Mouse (Mus musculus) erythroblast, embryonic 14.5 days (primary cell): ENCODE data around the gene Tango6. TPM values are rescaled to one million over a fixed set of nuclear protein-coding genes. Genes with fewer than 3 reads are reported as not detected.

Source experiments
- H3K27me3 ChIP-seq: 2 replicates; pipeline ENCODE4 v1.6.1; 2012; ENCODE audit warnings: inconsistent platforms; ENCODE audit not compliant: control insufficient read depth
- H3K36me3 ChIP-seq: 2 replicates; pipeline ENCODE4 v1.6.1; 2012; ENCODE audit warnings: mild to moderate bottlenecking, inconsistent platforms; ENCODE audit not compliant: control insufficient read depth
- H3K4me1 ChIP-seq: 2 replicates; pipeline ENCODE4 v1.6.1; 2012; ENCODE audit warnings: inconsistent platforms; ENCODE audit not compliant: control insufficient read depth
- H3K4me3 ChIP-seq: replicated peaks from 2 replicates; pipeline ENCODE3; 2012; ENCODE audit warnings: moderate library complexity, mild to moderate bottlenecking, inconsistent platforms
- H3K9me3 ChIP-seq: 2 replicates; pipeline ENCODE4 v1.6.1; 2012; ENCODE audit warnings: low read length, inconsistent platforms, mixed read lengths; ENCODE audit not compliant: control insufficient read depth
- GATA1 ChIP-seq: IDR thresholded peaks from 2 replicates; pipeline ENCODE4 v1.6.1; 2012; ENCODE audit warnings: low read length, inconsistent platforms, mixed read lengths
- TAL1 ChIP-seq: IDR thresholded peaks from 3 replicates; pipeline ENCODE4 v1.6.1; 2012; ENCODE audit warnings: low read length, inconsistent platforms, mixed read lengths
- polyA plus RNA-seq: library from polyadenylated mRNA; stranded (reverse); fragments of >175 nt; gene quantifications from 2 replicates; pipeline ENCODE4 v1.2.3, GENCODE M21; 2012

The Tango6 gene
- polyA plus RNA-seq, 1 experiment = 0.05 TPM

- H3K4me1 ChIP-seq = no peaks in the 10 kb centered on the region
- TF ChIP-seq GATA1 (no peak), TAL1 (no peak)
- H3K4me3 ChIP-seq = no peak overlapping the region
- H3K27me3 ChIP-seq = no peaks in the 10 kb centered on the region
- H3K36me3 ChIP-seq = no peaks in the 10 kb centered on the region
- H3K9me3 ChIP-seq = no peaks in the 10 kb centered on the region
Observed at GRCm38 (mm10) chr8:106710002-106710401, 27.1 kb downstream of the Tango6 start.

- Histone ChIP-seq H3K4me3 (no peak overlapping the region), H3K9me3 (no peaks in the 10 kb centered on the region), H3K36me3 (no peaks in the 10 kb centered on the region; the same call in 1 of the 2 replicates), H3K4me1 (no peaks in the 10 kb centered on the region), H3K27me3 (no peaks in the 10 kb centered on the region)
- no peak for TF ChIP-seq GATA1
- TF ChIP-seq TAL1 = no peak
Observed at GRCm38 (mm10) chr8:106712487-106712886, 29.6 kb downstream of the Tango6 start.

GRCm38 (mm10) chr8:106714297-106714696 is 31.4 kb downstream of the Tango6 start:
- Histone ChIP-seq H3K4me1 (no peaks in the 10 kb centered on the region), H3K4me3 (no peak overlapping the region), H3K27me3 (no peaks in the 10 kb centered on the region), H3K9me3 (no peaks in the 10 kb centered on the region), H3K36me3 (no peaks in the 10 kb centered on the region; the same call in none of the 2 replicates)
- TF ChIP-seq GATA1 (no peak), TAL1 (no peak)

DNA sequence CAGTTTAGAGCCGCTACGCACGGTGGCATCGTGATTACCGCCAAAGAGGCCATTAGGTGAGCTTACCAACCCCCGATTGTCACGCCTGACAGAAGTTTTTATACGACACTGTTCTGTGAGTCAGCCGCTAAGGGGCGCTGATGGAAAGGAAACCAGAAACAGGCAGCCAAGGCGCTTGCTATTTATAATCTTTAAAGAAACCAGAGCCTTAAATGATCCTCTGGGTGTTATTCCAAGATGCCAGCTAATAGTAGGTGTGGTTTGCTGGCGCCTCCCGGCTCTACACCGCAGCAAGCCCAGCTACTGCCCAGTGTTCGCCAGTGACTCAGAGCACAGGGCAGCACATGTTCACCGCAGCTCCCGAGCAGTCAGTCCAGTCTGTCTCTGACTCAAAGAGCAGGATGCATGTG is 35.2 kb downstream of the Tango6 start:
- H3K4me3 ChIP-seq = no peak overlapping the region
- no peaks in the 10 kb centered on the region for H3K27me3 ChIP-seq
- H3K4me1 ChIP-seq = no peaks in the 10 kb centered on the region
- H3K9me3 ChIP-seq = no peaks in the 10 kb centered on the region
- peaks cover 9% of the 10 kb centered on the region for H3K36me3 ChIP-seq
- TF ChIP-seq GATA1 = no peak
- TF ChIP-seq TAL1 = no peak

DNA sequence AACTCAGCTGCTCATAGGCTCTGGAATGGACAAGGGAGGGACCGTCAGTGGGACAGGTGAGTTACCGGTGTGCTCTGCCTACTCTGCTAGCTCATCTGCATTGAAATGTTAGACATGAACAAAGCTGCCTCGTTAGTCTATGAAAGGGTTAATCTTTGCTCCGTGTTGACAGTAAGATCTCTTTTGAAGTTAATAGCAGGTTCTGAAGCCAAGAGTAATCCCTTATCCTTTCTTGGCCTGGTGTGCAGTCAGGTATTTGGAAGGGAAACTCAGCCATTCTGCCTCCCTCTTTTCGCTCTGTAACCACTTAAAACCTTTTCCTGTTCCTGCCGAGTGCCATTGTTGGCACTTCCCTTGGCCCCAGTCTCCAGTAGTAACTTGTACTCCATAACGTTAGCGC is 38.1 kb downstream of the Tango6 start:
- H3K4me1 ChIP-seq = no peaks in the 10 kb centered on the region
- H3K9me3 ChIP-seq = no peaks in the 10 kb centered on the region
- H3K4me3 ChIP-seq = no peak overlapping the region
- TF ChIP-seq TAL1 (no peak), GATA1 (no peak)
- peaks cover 11% of the 10 kb centered on the region for H3K36me3 ChIP-seq
- H3K27me3 ChIP-seq = no peaks in the 10 kb centered on the region

DNA sequence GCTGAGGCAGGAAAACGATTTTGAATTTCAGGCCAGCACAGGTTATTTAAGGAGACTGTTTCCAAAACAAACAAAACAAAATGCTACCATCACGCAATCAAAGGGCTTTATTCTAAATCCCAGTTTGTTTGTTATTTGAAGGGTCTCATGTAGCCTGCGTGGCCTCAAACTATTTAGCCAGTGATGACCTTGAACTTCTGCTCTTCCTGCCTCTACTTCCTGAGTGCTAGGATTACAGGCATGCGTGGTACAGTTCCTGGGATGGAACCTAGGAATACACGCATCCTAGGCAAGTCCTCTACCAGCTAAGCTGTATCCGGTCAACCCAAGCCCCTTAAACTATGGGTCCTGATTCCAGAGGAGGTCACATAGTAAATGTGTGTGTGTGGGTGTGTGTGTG is 39.6 kb downstream of the Tango6 start:
- Histone ChIP-seq H3K36me3 (peaks cover 11% of the 10 kb centered on the region), H3K9me3 (no peaks in the 10 kb centered on the region)
- no peak for TF ChIP-seq TAL1

GRCm38 (mm10) chr8:106723921-106724320 is 41.1 kb downstream of the Tango6 start:
- Histone ChIP-seq H3K4me3 (no peak overlapping the region), H3K27me3 (no peaks in the 10 kb centered on the region), H3K4me1 (no peaks in the 10 kb centered on the region), H3K9me3 (no peaks in the 10 kb centered on the region), H3K36me3 (peaks cover 11% of the 10 kb centered on the region)
- no peak for TF ChIP-seq TAL1
- TF ChIP-seq GATA1 = no peak

More for the DNA sequence above, 39.6 kb downstream of the Tango6 start:
- H3K4me3 ChIP-seq = no peak overlapping the region
- no peaks in the 10 kb centered on the region for H3K27me3 ChIP-seq
- H3K4me1 ChIP-seq = no peaks in the 10 kb centered on the region

- no peaks in the 10 kb centered on the region for H3K4me1 ChIP-seq
- peaks cover 4% of the 10 kb centered on the region for H3K36me3 ChIP-seq
- H3K9me3 ChIP-seq = no peaks in the 10 kb centered on the region
- H3K4me3 ChIP-seq = no peak overlapping the region
- no peaks in the 10 kb centered on the region for H3K27me3 ChIP-seq
- no peak for TF ChIP-seq GATA1
- TF ChIP-seq TAL1 = no peak
Observed at GRCm38 (mm10) chr8:106726551-106726950, 43.7 kb downstream of the Tango6 start.

- H3K27me3 ChIP-seq = no peaks in the 10 kb centered on the region
- H3K4me3 ChIP-seq = no peak overlapping the region
- no peaks in the 10 kb centered on the region for H3K4me1 ChIP-seq
- no peaks in the 10 kb centered on the region for H3K9me3 ChIP-seq
- peaks cover 2% of the 10 kb centered on the region; the same call in 1 of the 2 replicates for H3K36me3 ChIP-seq
- TF ChIP-seq TAL1 = no peak
- TF ChIP-seq GATA1 = no peak
Observed at GRCm38 (mm10) chr8:106727241-106727835, 44.5 kb downstream of the Tango6 start.

GRCm38 (mm10) chr8:106727889-106728288 is 45.0 kb downstream of the Tango6 start:
- no peaks in the 10 kb centered on the region for H3K4me1 ChIP-seq
- H3K36me3 ChIP-seq = peaks cover 2% of the 10 kb centered on the region; the same call in 1 of the 2 replicates
- TF ChIP-seq TAL1 (no peak), GATA1 (no peak)
- no peaks in the 10 kb centered on the region for H3K9me3 ChIP-seq
- H3K27me3 ChIP-seq = no peaks in the 10 kb centered on the region
- H3K4me3 ChIP-seq = no peak overlapping the region
